In genomic region chr19:55100227-55101140, GRCm38 (mm10) we compare ENCODE assay signal across 8 mouse cellular contexts. TPM values are rescaled to one million over a fixed set of nuclear protein-coding genes. Genes with fewer than 3 reads are reported as not detected.
A peak's percentile ranks its signal among the peaks of the same experiment; 100 is the strongest.
DNase-seq lines count a peak whose midpoint lies in the region; ATAC-seq and TF ChIP-seq lines count a peak whose summit lies in the region.

No protein-coding gene starts in this region.

- peak overlapping the region; percentile 100 for H3K4me2 ChIP-seq in heart, postnatal 0 days (ENCODE audit: low read depth, low read length)

- H3K27ac ChIP-seq in gastrocnemius, adult 2 months = peak overlapping the region; percentile 96
- H3K27ac ChIP-seq in ES-E14 (ENCODE audit: insufficient read depth, low read depth, low read length, poor library complexity, severe bottlenecking) = no peak overlapping the region
- no peak overlapping the region for H3K27ac ChIP-seq in heart, postnatal 0 days (ENCODE audit: low read depth)

- TF ChIP-seq EP300 in heart, postnatal 0 days (IDR thresholded peaks at IDR 0.05; ENCODE audit: low read depth) = no peak

- no peaks in the 10 kb centered on the region for H3K27me3 ChIP-seq in heart, postnatal 0 days (ENCODE audit: control insufficient read depth, insufficient read depth, low read length)

- H3K4me1 ChIP-seq in ES-E14 (ENCODE audit: control insufficient read depth in 2 of 2, insufficient read depth in 2 of 2, low read length in 2 of 2, poor library complexity in 1 of 2) = no peaks in the 10 kb centered on the region
- peaks cover 23% of the 10 kb centered on the region for H3K4me1 ChIP-seq in heart, postnatal 0 days (ENCODE audit: control insufficient read depth, insufficient read depth)

- DNase-seq in gastrocnemius, adult 2 months = no peak
- DNase-seq in gastrocnemius, postnatal 10 days = no peak
- DNase-seq in ES-E14 (ENCODE audit: low read depth, low spot score) = no peak
- DNase-seq in heart, postnatal 0 days (ENCODE audit: low spot score) = no peak
- peak; percentile 53 for DNase-seq in lung, postnatal 25 days (ENCODE audit: low spot score)
- no peak for DNase-seq in retina, embryonic 14.5 days (ENCODE audit: low spot score)
- no peak for DNase-seq in thymus, postnatal 0 days (ENCODE audit: low spot score)
- no peak for DNase-seq in left cerebral cortex, postnatal 36 days (ENCODE audit: low spot score in 2 of 2)

- in situ Hi-C loops in ES-E14 (cut with MboI; ENCODE audit: low sequenced_read_pairs in 2 of 2, unreplicated experiment in 2 of 2) = no loop called here

- H3K4me3 ChIP-seq in gastrocnemius, adult 2 months = peak overlapping the region; percentile 93
- peak overlapping the region in 1 of 2 experiments; percentile 83; a peak in 2 of 4 replicates for H3K4me3 ChIP-seq in ES-E14 (ENCODE audit: insufficient read depth in 1 of 2, low read depth in 1 of 2, low read length in 2 of 2, poor library complexity in 1 of 2, severe bottlenecking in 1 of 2)
- peak overlapping the region; percentile 99 for H3K4me3 ChIP-seq in heart, postnatal 0 days (ENCODE audit: low read depth, low read length)

- H3K36me3 ChIP-seq in ES-E14 (ENCODE audit: control insufficient read depth, insufficient read depth, low read length, poor library complexity, severe bottlenecking) = peaks cover 2% of the 10 kb centered on the region; the same call in 1 of the 2 replicates
- H3K36me3 ChIP-seq in heart, postnatal 0 days (replicated peaks; ENCODE audit: control insufficient read depth, insufficient read depth, low read length) = peaks cover 7% of the 10 kb centered on the region; the same call in 1 of the 2 replicates

- TF ChIP-seq CTCF in gastrocnemius, adult 2 months (IDR thresholded peaks at IDR 0.05) = no peak
- TF ChIP-seq CTCF in heart, postnatal 0 days (IDR thresholded peaks at IDR 0.05; ENCODE audit: low read depth) = no peak

- WGBS in heart, postnatal 0 days = 77% methylated on average over 2 of the region's 2 CpGs

- intact Hi-C loops in gastrocnemius, adult 2 months (cut with DNase I) = no loop called here
- intact Hi-C loops in left cerebral cortex, postnatal 36 days (cut with DNase I) = no loop called here

- ATAC-seq in heart, postnatal 0 days (ENCODE audit: insufficient read depth, low read depth) = no peak

- peak overlapping the region; percentile 91; the same call in 1 of the 2 replicates for H3K9ac ChIP-seq in ES-E14 (ENCODE audit: insufficient read depth, low read depth, low read length, poor library complexity, severe bottlenecking)
- H3K9ac ChIP-seq in heart, postnatal 0 days (replicated peaks; ENCODE audit: low read depth, low read length) = peak overlapping the region; percentile 94; the same call in 1 of the 2 replicates

- H3K9me3 ChIP-seq in ES-E14 (ENCODE audit: control insufficient read depth, insufficient read depth, low read depth, low read length) = no peaks in the 10 kb centered on the region
- no peaks in the 10 kb centered on the region for H3K9me3 ChIP-seq in heart, postnatal 0 days (replicated peaks; ENCODE audit: control insufficient read depth, low read length)

TF ChIP-seq in ES-E14, 5 proteins besides CTCF, POLR2A, EP300 and RAD21:
- TF ChIP-seq MAFK (IDR thresholded peaks at IDR 0.05; ENCODE audit: insufficient read depth, low read depth, low read length) (no peak), CHD2 (IDR thresholded peaks at IDR 0.05; ENCODE audit: low read depth, low read length) (no peak), ZC3H11A (IDR thresholded peaks at IDR 0.05; ENCODE audit: borderline replicate concordance, low read depth, low read length) (no peak), HCFC1 (IDR thresholded peaks at IDR 0.05; ENCODE audit: borderline replicate concordance, insufficient read depth, low read length) (no peak), ZNF384 (IDR thresholded peaks at IDR 0.05; ENCODE audit: low read depth, low read length) (no peak)
TF ChIP-seq in ES-E14: peak in this region for 0.

RNA-seq across cellular contexts. Expression of gene Gpam, which starts 26.6 kb away (rescaled TPM):
- total RNA-seq in gastrocnemius, adult 2 months (2021) = 100 to 1,000 TPM in 1 of 2 experiments, 10 to 100 TPM in 1; 69.0 to 124 TPM
- total RNA-seq in gastrocnemius, postnatal 10 days (2021) = 100 to 1,000 TPM; 110 to 114 TPM
- total RNA-seq in ES-E14 (2012; rRNA removed) = 16.6 and 27.4 TPM in 2 replicates
- total RNA-seq in heart, postnatal 0 days (2014; rRNA removed; ENCODE audit: low replicate concordance) = 38.6 and 60.2 TPM in 2 replicates
- polyA plus RNA-seq in heart, postnatal 0 days (2015; fragmentation: Nextera tagmentation; extraction: Ambion mirVana) = 14.7 and 15.7 TPM in 2 replicates
- 6.0 and 6.4 TPM in 2 replicates for polyA plus RNA-seq in thymus, postnatal 0 days (2015; fragmentation: Nextera tagmentation; extraction: Ambion mirVana)
- 10 to 100 TPM; 42.0 to 43.0 TPM for total RNA-seq in left cerebral cortex, postnatal 36 days (2021)
